Mouse (Mus musculus): ENCODE measurements around the gene Aff3. TPM values are rescaled to one million over a fixed set of nuclear protein-coding genes. Genes with fewer than 3 reads are reported as not detected.

Gene Aff3
- polyA plus RNA-seq, 1 experiment from 2014 or later: 20.6 TPM

- Histone ChIP-seq H3K4me3 (peak within 1 kb of the TSS; percentile 89), H3K36me3 (no peaks in the 10 kb centered on the region), H3K4me1 (peaks cover 19% of the 10 kb centered on the region), H3K4me2 (replicated peaks) (peak within 1 kb of the TSS; percentile 93), H3K27me3 (no peaks in the 10 kb centered on the region), H3K9ac (peak within 1 kb of the TSS; percentile 89), H3K9me3 (no peaks in the 10 kb centered on the region), H3K27ac (peak within 1 kb of the TSS; percentile 87)
- ATAC-seq (ENCODE audit: low FRiP score, low read depth): peak; percentile 94
- WGBS: under 1% methylated on average over 54 of the region's 122 CpGs
Measured at GRCm38 (mm10) chr1:38129501-38130267, 535.1 kb downstream of the Aff3 start, which contains the start of gene Rev1. Gene Rev1 (minus strand): TSS chr1:38129801.

- Histone ChIP-seq H3K4me1 (peaks cover 19% of the 10 kb centered on the region), H3K4me2 (replicated peaks) (peak overlapping the region; percentile 93), H3K9me3 (no peaks in the 10 kb centered on the region), H3K4me3 (peak overlapping the region; percentile 89), H3K36me3 (no peaks in the 10 kb centered on the region), H3K9ac (peak overlapping the region; percentile 89), H3K27ac (peak overlapping the region; percentile 87), H3K27me3 (no peaks in the 10 kb centered on the region)
- peak; percentile 0; the same call in 1 of the 2 replicates for ATAC-seq (ENCODE audit: low FRiP score, low read depth)
- WGBS: under 1% methylated on average over 52 of the region's 68 CpGs
Measured at GRCm38 (mm10) chr1:38128919-38129436, 535.8 kb downstream of the Aff3 start.

Other genes with a start within 250 kb of the Aff3 start
- 1.4 and 1.6 TPM in 2 replicates for gene Lonrf2, start 171.8 kb upstream of the Aff3 start, polyA plus RNA-seq (2015; fragmentation: Nextera tagmentation; extraction: Ambion mirVana)
- 12.6 and 12.7 TPM in 2 replicates for gene Chst10, start 233.2 kb upstream of the Aff3 start, polyA plus RNA-seq (2015; fragmentation: Nextera tagmentation; extraction: Ambion mirVana)

Measured in limb, embryonic 13.5 days (tissue).